Mouse (Mus musculus) B cell, adult (primary cell): ENCODE measurements around the gene Eps8. TPM values are rescaled to one million over a fixed set of nuclear protein-coding genes. Genes with fewer than 3 reads are reported as not detected.

ENCODE experiments used
- total RNA-seq: library from RNA; stranded (reverse); gene quantifications from 4 replicates; pipeline ENCODE4 v1.2.4, GENCODE M21; 2023; ENCODE audit not compliant: inconsistent age

Gene Eps8
- total RNA-seq: 16.6 to 22.8 TPM (median 17.6 TPM) in 4 replicates

GRCm38 (mm10) chr6:137654776-137655175 lies at the start of gene Eps8:
Gene Eps8, minus strand, starts transcription at chr6:137654876.

Other genes with a start within 250 kb of the Eps8 start
- 98.3 to 111 TPM (median 101 TPM) in 4 replicates for gene Strap, start 80.2 kb upstream of the Eps8 start, total RNA-seq
- 29.0 to 35.4 TPM (median 32.2 TPM) in 4 replicates for gene Dera, start 99.7 kb upstream of the Eps8 start, total RNA-seq